Mouse (Mus musculus): ENCODE measurements at regions not wholly inside any gene's neighbourhood (a gene's known extent, or its start where the extent isn't known, plus 50 kb on each side); places are given as distances from the start of the nearest gene placed in this dataset.

GRCm38 (mm10) chr4:88977099-88977888 is 97.3 kb upstream of the Ifne start:
- peak; percentile 62 for TF ChIP-seq EP300 (IDR thresholded peaks at IDR 0.05; ENCODE audit: low read depth)
- no peak for TF ChIP-seq CTCF (IDR thresholded peaks at IDR 0.05; ENCODE audit: low read depth)
